Mouse (Mus musculus) hindbrain, postnatal 0 days (tissue): Measurements from ENCODE around the gene Pxylp1. TPM values are rescaled to one million over a fixed set of nuclear protein-coding genes. Genes with fewer than 3 reads are reported as not detected.

ENCODE experiments used
- ATAC-seq: fragments of 200-750 bp; cut with Nextera tagmentation; 2 replicates; pipeline ENCODE4 v1.8.0; 2017; ENCODE audit warnings: mild to moderate bottlenecking, moderate TSS enrichment, moderate library complexity
- DNase-seq: peaks from one replicate; pipeline ENCODE4 v3.0.0-alpha.2; 2015; ENCODE audit warnings: low spot score
- H3K27ac ChIP-seq: fragments of 300-500 bp; sonication (generic); 2 replicates; pipeline ENCODE4 v1.5.1; 2014; ENCODE audit warnings: mild to moderate bottlenecking
- H3K27me3 ChIP-seq: fragments of 300-500 bp; sonication (generic); 2 replicates; pipeline ENCODE4 v1.6.1; 2014; ENCODE audit warnings: low read length, mixed read lengths; ENCODE audit not compliant: insufficient read depth
- H3K36me3 ChIP-seq: fragments of 300-500 bp; sonication (generic); 2 replicates; pipeline ENCODE4 v1.6.1; 2014; ENCODE audit warnings: low read length, mixed read lengths; ENCODE audit not compliant: insufficient read depth
- H3K4me1 ChIP-seq: fragments of 300-500 bp; sonication (generic); 2 replicates; pipeline ENCODE4 v1.6.1; 2014; ENCODE audit warnings: antibody characterized with exemption, low read length, mixed read lengths; ENCODE audit not compliant: insufficient read depth
- H3K4me2 ChIP-seq: fragments of 300-500 bp; sonication (generic); 2 replicates; pipeline ENCODE4 v1.6.1; 2014; ENCODE audit warnings: low read depth, mild to moderate bottlenecking, low read length, moderate library complexity, mixed read lengths
- H3K4me3 ChIP-seq: fragments of 300-500 bp; sonication (generic); 2 replicates; pipeline ENCODE4 v1.5.1; 2014; ENCODE audit warnings: low read length
- H3K9ac ChIP-seq: fragments of 300-500 bp; sonication (generic); replicated peaks from 2 replicates; pipeline ENCODE4 v1.6.1; 2014; ENCODE audit warnings: mild to moderate bottlenecking, low read length, moderate library complexity, mixed read lengths
- H3K9me3 ChIP-seq: fragments of 300-500 bp; sonication (generic); 2 replicates; pipeline ENCODE4 v1.6.1; 2016; ENCODE audit warnings: low read length, mixed read lengths
- CTCF ChIP-seq: IDR thresholded peaks from 2 replicates; pipeline ENCODE4 v1.5.1; 2016; ENCODE audit warnings: antibody characterized with exemption, control low read depth, low read depth
- whole genome bisulfite sequencing: fragments of 180-500 bp; shearing (Covaris S2); extraction: QIAGEN DNeasy Blood & Tissue Kit; methylation state at CpG from one replicate; pipeline ENCODE4 v1.1.7; 2014; 5-methylcytosine and 5-hydroxymethylcytosine counted together
- polyA plus RNA-seq: library from polyadenylated mRNA; unstranded; fragments of >200 nt; fragmentation: Nextera tagmentation; extraction: Ambion mirVana; gene quantifications from 2 replicates; pipeline ENCODE4 v1.2.1, GENCODE M21; 2015
- total RNA-seq: library from RNA; depleted of rRNA; stranded (reverse); fragments of >200 nt; gene quantifications from 2 replicates; pipeline ENCODE4 v1.2.3, GENCODE M21; 2014

The Pxylp1 gene
- total and polyA plus RNA-seq, 2 experiments from 2014 or later, result 23.4 to 28.9 TPM

GRCm38 (mm10) chr9:96890756-96891155, 1.7 kb downstream of the Pxylp1 start:
- Histone ChIP-seq H3K4me2 (no peak overlapping the region), H3K9ac (no peak overlapping the region), H3K4me3 (no peak overlapping the region), H3K4me1 (peaks cover 20% of the 10 kb centered on the region; the same call in 1 of the 2 replicates), H3K9me3 (no peaks in the 10 kb centered on the region), H3K27ac (no peak overlapping the region), H3K27me3 (no peaks in the 10 kb centered on the region), H3K36me3 (no peaks in the 10 kb centered on the region)
- no peak for TF ChIP-seq CTCF
- 87% methylated on average over 6 of the region's 6 CpGs for WGBS
- DNase-seq (no peak), ATAC-seq (no peak)

- 62% methylated on average over 6 of the region's 6 CpGs for WGBS
- H3K27me3 ChIP-seq, result no peaks in the 10 kb centered on the region
- H3K36me3 ChIP-seq, result no peaks in the 10 kb centered on the region
- no peak for TF ChIP-seq CTCF
- no peak overlapping the region for H3K4me2 ChIP-seq
- no peaks in the 10 kb centered on the region for H3K9me3 ChIP-seq
- H3K27ac ChIP-seq, result no peak overlapping the region
- ATAC-seq (no peak), DNase-seq (peak; percentile 36)
- H3K9ac ChIP-seq, result no peak overlapping the region
- H3K4me1 ChIP-seq, result peaks cover 20% of the 10 kb centered on the region
- H3K4me3 ChIP-seq, result no peak overlapping the region
Measured at GRCm38 (mm10) chr9:96890266-96890665, 2.2 kb downstream of the Pxylp1 start.

- no peaks in the 10 kb centered on the region for H3K36me3 ChIP-seq
- peak overlapping the region; percentile 80 for H3K9ac ChIP-seq
- H3K4me3 ChIP-seq, result peak overlapping the region; percentile 68
- under 1% methylated on average over 66 of the region's 66 CpGs for WGBS
- H3K27me3 ChIP-seq, result no peaks in the 10 kb centered on the region
- H3K4me1 ChIP-seq, result peaks cover 20% of the 10 kb centered on the region
- ATAC-seq, result peak; percentile 86
- H3K27ac ChIP-seq, result peak overlapping the region; percentile 46
- peak; percentile 92 for DNase-seq
- H3K9me3 ChIP-seq, result no peaks in the 10 kb centered on the region
- peak; percentile 51 for TF ChIP-seq CTCF
- H3K4me2 ChIP-seq, result peak overlapping the region; percentile 94
Measured at GRCm38 (mm10) chr9:96889345-96890021, 3.0 kb downstream of the Pxylp1 start.

GRCm38 (mm10) chr9:96888742-96889344, 3.6 kb downstream of the Pxylp1 start:
- ATAC-seq, result peak; percentile 56; the same call in 1 of the 2 replicates
- no peak for TF ChIP-seq CTCF
- under 1% methylated on average over 31 of the region's 37 CpGs for WGBS

GRCm38 (mm10) chr9:96887954-96888353, 4.5 kb downstream of the Pxylp1 start:
- no peaks in the 10 kb centered on the region for H3K36me3 ChIP-seq
- 13% methylated on average over 6 of the region's 6 CpGs for WGBS
- H3K4me1 ChIP-seq, result peaks cover 24% of the 10 kb centered on the region
- peak; percentile 61 for DNase-seq
- peak; percentile 49 for ATAC-seq
- H3K27ac ChIP-seq, result no peak overlapping the region
- H3K9me3 ChIP-seq, result no peaks in the 10 kb centered on the region
- H3K4me2 ChIP-seq, result peak overlapping the region; percentile 94
- no peak for TF ChIP-seq CTCF
- no peak overlapping the region for H3K9ac ChIP-seq
- H3K27me3 ChIP-seq, result no peaks in the 10 kb centered on the region
- H3K4me3 ChIP-seq, result peak overlapping the region; percentile 68

More at GRCm38 (mm10) chr9:96888742-96889344, 3.6 kb downstream of the Pxylp1 start:
- peak overlapping the region; percentile 94 for H3K4me2 ChIP-seq
- DNase-seq, result peak; percentile 33
- H3K36me3 ChIP-seq, result no peaks in the 10 kb centered on the region
- peaks cover 20% of the 10 kb centered on the region for H3K4me1 ChIP-seq
- H3K27ac ChIP-seq, result peak overlapping the region; percentile 46; the same call in 1 of the 2 replicates
- H3K9me3 ChIP-seq, result no peaks in the 10 kb centered on the region
- no peaks in the 10 kb centered on the region for H3K27me3 ChIP-seq
- peak overlapping the region; percentile 80 for H3K9ac ChIP-seq
- peak overlapping the region; percentile 68 for H3K4me3 ChIP-seq

- Histone ChIP-seq H3K4me3 (peak overlapping the region; percentile 68; the same call in 1 of the 2 replicates), H3K27ac (no peak overlapping the region), H3K4me1 (peaks cover 24% of the 10 kb centered on the region), H3K27me3 (no peaks in the 10 kb centered on the region), H3K36me3 (no peaks in the 10 kb centered on the region), H3K9ac (no peak overlapping the region), H3K9me3 (no peaks in the 10 kb centered on the region), H3K4me2 (peak overlapping the region; percentile 94)
- DNase-seq (no peak), ATAC-seq (no peak)
- no peak for TF ChIP-seq CTCF
Measured at GRCm38 (mm10) chr9:96887492-96887891, 5.0 kb downstream of the Pxylp1 start.

GRCm38 (mm10) chr9:96885781-96886180, 6.7 kb downstream of the Pxylp1 start:
- Histone ChIP-seq H3K4me3 (no peak overlapping the region), H3K4me1 (peaks cover 21% of the 10 kb centered on the region), H3K9ac (no peak overlapping the region), H3K27ac (no peak overlapping the region), H3K36me3 (no peaks in the 10 kb centered on the region), H3K27me3 (no peaks in the 10 kb centered on the region), H3K9me3 (no peaks in the 10 kb centered on the region), H3K4me2 (no peak overlapping the region)
- WGBS, result 60% methylated on average over 3 of the region's 3 CpGs
- TF ChIP-seq CTCF, result peak; percentile 59
- DNase-seq (no peak), ATAC-seq (no peak)
